Mouse (Mus musculus) adipose tissue, adult 10 weeks (tissue): ENCODE data around the gene Atg4b. TPM values are rescaled to one million over a fixed set of nuclear protein-coding genes. Genes with fewer than 3 reads are reported as not detected.

Experiments used
- polyA plus RNA-seq: library from polyadenylated mRNA; stranded (reverse); fragments of 350-450 nt; fragmentation: Illumina TruSeq; extraction: RNeasy Lipid Tissue Mini Kit (QIAGEN cat#74804); gene quantifications from one replicate; pipeline ENCODE4 v1.2.3, GENCODE M21; 2014; ENCODE audit warnings: low read depth, low replicate concordance

Atg4b gene
- 40.2 TPM for polyA plus RNA-seq

DNA sequence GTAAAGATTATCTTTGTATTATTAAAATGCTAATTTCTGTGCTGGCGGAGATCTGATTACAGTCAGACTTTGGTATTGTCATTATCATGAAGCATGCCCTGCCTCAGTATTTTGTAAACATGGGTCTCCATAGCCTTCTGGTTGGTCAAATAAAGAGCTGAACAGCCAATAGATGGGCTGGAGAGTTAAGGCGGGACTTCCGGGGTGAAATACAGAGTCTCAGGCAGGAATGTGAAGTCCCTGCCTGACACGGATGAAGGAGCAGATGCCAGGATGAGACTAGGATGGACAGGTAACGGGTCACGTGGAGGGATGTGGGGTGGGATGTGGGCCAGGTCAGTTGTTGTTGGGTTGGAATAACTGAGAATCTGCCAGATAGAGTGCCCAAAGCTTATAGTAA, at the start of gene Atg4b:
Atg4b (plus strand) TSS at position 211 of the 400 bp plus-strand sequence.

DNA sequence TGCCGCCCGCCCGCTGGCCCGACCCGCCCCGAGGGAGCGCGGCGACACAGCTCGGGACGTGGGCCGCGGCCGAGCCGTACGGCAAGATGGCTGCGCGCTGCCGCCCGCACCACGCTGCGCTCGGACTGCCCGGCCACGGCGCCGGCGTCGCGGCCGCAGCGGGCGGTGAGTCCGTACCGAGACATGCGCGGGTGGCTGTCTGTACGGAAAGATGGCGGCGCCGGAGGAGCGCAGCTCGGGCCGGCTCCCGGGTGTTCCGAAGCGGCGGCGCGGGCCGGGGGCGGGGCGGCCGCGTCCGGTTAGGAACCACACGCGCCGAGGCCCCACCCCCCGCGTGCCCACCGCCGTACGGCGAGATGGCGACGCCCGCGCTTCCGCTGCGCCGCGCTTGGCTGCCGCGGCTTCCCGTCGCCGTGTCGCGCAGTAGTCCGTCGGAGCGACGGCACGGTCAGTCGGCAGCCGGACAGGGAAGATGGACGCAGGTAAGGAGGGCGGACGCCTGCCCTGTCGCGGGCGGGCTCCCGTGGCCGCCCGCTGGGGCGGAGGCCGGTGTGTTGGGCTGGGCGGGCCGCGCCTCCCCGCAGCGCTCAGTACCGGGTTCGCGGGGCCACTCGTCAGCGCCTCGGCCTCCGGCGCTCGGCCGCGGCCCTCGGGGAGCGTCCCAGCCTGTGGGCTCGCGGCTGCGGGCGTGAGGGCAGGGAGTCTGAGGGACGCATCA, 3.4 kb downstream of the Atg4b start, which contains the start of gene Thap4:
Thap4 (minus strand) TSS at position 292 of the 718 bp plus-strand sequence.

DNA sequence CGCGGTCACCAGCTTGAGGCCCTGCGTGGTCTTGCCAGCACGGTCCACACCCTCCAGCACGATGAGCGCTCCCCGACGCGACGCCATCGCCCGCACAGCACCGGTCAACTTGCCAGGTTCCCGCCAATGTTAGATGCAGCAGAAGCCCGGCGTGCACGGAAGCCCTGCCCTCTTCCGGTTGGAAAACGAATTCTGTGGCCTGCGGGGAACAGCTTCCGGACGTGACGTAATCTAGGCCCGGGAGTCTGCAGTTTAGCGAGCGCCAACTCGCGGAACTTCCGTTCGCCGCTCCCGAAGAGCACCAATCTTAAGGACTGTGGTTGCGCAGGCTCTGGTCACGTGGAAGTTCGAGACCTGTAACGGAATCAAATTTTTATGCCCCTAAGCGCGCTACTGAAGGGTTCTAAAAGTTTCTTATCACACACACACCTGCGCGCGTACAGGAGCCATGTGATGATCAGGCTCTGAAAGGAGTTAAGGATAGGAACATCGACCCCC, 50.5 kb downstream of the Atg4b start, which contains the start of gene Dtymk:
Dtymk (minus strand) TSS at position 194 of the 498 bp plus-strand sequence.

DNA sequence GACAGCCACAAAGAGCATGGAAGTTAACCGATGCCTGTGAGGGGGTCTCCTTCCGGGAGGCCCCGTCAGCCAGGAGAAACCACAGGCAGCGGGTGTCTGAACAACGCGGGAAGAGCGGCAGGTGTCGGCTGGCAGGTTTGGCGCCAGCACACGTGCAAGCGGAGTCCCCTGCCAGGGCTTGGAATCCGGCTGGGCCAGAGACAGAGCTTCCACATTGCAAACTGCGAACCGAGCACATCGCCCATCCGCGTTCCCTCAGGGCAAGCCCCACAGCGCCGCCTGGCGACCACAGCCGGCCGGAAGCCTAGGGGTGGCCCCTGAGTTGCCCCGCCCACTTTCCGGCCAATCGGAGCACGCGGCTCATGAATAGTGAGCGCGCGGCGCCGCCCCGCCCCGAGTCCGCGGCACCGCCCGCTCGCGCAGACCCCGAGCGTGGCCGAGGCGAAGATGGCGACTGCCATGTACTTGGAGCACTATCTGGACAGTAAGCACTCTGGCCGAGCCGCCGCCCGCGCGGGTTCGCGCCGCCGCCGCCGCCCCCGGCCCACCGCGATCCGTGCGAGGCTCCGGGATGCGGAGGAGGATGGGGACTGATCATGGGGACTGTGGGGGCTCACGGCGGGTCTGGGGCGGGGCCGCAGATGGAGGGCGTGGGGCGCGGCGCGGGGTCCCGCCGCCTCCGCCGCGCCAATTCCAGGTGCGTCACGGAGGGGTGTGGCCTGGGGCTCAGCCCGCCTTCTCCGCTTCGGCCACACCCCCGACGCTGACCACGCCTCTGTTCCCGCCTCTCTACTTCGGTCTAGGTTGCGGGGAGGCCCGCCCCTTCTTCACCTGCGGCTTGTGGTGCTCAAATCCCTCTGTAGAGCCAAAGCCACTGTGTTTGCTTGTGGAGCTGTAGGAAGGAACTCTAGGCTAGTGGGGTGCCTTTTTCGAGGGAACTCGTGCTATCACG, 52.5 kb downstream of the Atg4b start, which contains the start of gene Ing5:
Ing5 (plus strand) TSS at position 410 of the 952 bp plus-strand sequence.

DNA sequence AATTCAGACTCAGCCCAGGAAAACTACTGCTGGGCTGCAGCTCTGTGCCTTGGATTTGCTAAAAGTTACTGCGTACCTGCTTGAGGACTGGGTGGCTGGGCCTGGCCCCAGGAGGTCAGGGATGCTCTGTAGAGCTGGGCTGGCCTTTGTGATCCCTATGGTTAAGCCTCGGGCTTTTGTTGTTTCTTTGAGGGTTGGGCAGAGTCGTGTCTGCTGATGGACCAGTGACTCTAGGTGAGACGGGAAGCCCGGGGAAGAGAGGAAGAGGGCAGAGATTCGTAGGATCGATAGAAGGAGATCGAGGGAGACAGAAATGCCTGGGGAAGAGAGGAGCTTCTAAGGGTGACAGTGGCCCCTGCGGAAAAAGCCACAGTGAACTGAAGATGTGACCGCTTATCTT, 73.3 kb downstream of the Atg4b start, which contains the start of gene D2hgdh:
D2hgdh (plus strand) TSS at position 301 of the 400 bp plus-strand sequence.

Other genes starting within 250 kb of the Atg4b start
- gene Farp2, start 239.4 kb upstream of the Atg4b start, polyA plus RNA-seq = 5.4 TPM
- 111 TPM for gene Stk25, start 92.8 kb upstream of the Atg4b start, polyA plus RNA-seq
- 18.8 TPM for gene Bok, start 65.8 kb upstream of the Atg4b start, polyA plus RNA-seq
- gene Thap4, start 3.4 kb downstream of the Atg4b start, polyA plus RNA-seq = 30.5 TPM
- 58.9 TPM for gene Dtymk, start 50.4 kb downstream of the Atg4b start, polyA plus RNA-seq
- gene Ing5, start 52.5 kb downstream of the Atg4b start, polyA plus RNA-seq = 12.4 TPM
- gene D2hgdh, start 73.4 kb downstream of the Atg4b start, polyA plus RNA-seq = 19.6 TPM
- gene Gal3st2, start 109.8 kb downstream of the Atg4b start, polyA plus RNA-seq = 0.66 TPM
- 0.30 TPM for gene Gal3st2b, start 166.8 kb downstream of the Atg4b start, polyA plus RNA-seq
- gene Gal3st2c, start 239.0 kb downstream of the Atg4b start, polyA plus RNA-seq = not detected